Mouse (Mus musculus): ENCODE data around the gene Iqcj.
"Not testable (repeated sequence)": the region's sequence is repeated elsewhere in the genome, so short reads cannot be mapped to it uniquely, and the experiment has no call there.

The Iqcj gene

GRCm38 (mm10) chr3:68071395-68072386, 179.7 kb downstream of the Iqcj start:
- DNase-seq (ENCODE audit: low spot score), result no peak

DNA sequence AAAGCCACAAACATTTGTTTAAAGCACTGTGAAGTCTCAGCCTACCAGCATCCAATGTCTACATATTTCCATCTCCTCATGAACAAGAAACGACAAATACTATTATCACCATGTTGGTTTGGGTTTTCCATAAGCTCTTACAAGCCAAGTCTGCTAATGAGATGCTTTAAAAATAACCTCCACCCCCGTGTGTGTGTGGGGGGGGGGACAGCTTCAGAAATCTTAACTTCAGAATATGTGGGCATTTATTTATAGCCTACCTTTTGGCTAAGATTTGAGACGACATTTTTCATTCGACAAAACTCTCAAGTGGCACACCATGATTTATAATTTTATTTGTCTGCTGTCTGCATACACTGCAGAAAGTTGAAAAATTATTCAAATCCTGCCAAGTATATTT, 185.4 kb downstream of the Iqcj start:
- no peak for DNase-seq (ENCODE audit: low spot score)

DNA sequence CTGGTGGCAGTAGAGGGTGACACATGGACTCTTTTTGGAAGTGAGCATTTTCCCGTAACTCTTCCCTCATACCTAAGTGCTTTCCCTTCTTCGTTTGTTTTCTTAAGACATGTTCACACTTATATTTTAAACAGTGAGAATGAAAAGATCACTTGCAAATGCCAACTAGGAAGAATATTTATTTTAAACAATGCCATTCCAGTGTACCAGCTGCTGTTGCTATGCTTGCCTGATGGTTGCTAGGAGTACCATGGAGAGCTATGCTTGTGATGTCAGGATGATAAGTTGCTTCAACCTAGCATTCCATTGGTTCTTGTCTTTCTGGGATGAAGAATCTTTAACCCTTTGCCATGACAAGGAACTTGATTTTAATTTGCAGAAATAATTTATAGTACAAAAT, 193.0 kb downstream of the Iqcj start:
- DNase-seq (ENCODE audit: low spot score), result no peak

DNA sequence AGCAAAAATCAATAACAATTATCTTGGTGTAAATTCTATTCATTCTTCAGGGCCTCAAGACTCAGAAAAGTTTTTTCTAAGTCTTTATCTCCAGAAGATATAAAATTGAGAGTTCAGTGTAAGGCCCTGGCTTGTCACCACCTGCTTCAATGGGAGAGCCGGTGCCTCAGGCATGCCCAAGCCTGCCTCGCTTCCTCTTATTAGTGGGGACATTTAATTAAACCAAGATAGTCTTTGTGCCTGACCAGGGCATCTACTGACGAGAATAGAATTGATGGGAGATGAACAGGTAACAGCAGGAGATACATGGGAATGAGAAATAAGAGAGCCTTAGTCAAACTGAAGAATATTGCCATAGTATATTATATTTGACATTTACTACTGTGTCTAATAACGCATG, 200.1 kb downstream of the Iqcj start:
- DNase-seq (ENCODE audit: low spot score), result no peak

DNA sequence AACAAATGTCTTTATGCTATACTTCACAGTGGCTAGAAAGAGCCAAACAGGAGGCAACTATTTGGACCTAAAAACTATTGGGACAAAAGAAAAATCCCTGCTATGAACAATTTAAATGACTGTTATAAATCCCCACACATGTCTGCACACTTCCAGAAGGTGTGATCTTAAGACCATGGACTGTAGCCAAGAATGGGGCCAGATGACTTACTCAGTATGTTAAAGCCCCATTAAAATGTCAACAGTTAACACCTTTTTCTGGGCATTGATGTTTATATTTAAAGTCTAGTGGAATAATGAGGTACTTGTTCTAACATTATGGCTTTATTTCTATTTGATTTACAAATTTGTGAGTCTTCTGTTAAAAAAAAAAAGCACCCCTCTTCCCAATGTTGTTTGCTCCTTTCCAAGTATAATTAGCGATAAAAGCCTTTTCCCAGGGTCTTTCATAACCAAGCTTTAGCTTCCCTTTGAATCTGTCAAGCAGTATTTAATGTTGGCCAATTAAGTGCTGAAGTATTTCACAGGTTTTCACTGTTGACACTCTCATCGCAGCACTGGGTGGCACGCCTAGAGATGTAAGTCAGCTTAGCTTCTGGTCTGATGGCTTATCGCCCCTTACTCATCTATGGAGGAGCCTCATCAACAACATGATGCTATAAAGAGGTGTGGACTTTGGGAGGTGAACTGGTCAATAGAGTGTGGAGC, 204.9 kb downstream of the Iqcj start:
- DNase-seq (ENCODE audit: low spot score), result no peak

GRCm38 (mm10) chr3:68099561-68099960, 207.5 kb downstream of the Iqcj start:
- not testable (repeated sequence) for DNase-seq (ENCODE audit: low spot score)

- no peak for DNase-seq (ENCODE audit: low spot score)
Measured at GRCm38 (mm10) chr3:68101343-68101742, 209.3 kb downstream of the Iqcj start.

- DNase-seq (ENCODE audit: low spot score), result no peak
Measured at GRCm38 (mm10) chr3:68105081-68105685, 213.2 kb downstream of the Iqcj start.
